Mouse (Mus musculus) left cerebral cortex, postnatal 25 days (tissue): ENCODE measurements around the gene Tmem213. TPM values are rescaled to one million over a fixed set of nuclear protein-coding genes. Genes with fewer than 3 reads are reported as not detected.

Experiments used
- DNase-seq, 2 experiments: peaks; one replicate each; pipeline ENCODE4 v3.0.0; 2022; ENCODE audit warnings: low spot score in 2 of 2, mixed read lengths in 1 of 2
- intact Hi-C: fragments of 180-260 bp; cut with DNase I; formaldehyde crosslinking; loops from one replicate; pipeline ENCODE4 v1.15.1; 2025
- total RNA-seq, 2 experiments: library from RNA; stranded (reverse); gene quantifications; 2 replicates each; pipeline ENCODE4 v1.2.3; 2021

Gene Tmem213
- total RNA-seq, 2 experiments from 2014 or later: not detected

- intact Hi-C loops: no loop called here
- DNase-seq: peak; percentile 50 to 52
Observed at GRCm38 (mm10) chr6:38145463-38146065, 36.5 kb downstream of the Tmem213 start.

- intact Hi-C loops: no loop called here
- no peak for DNase-seq
Observed at GRCm38 (mm10) chr6:38147301-38147700, 38.2 kb downstream of the Tmem213 start.

- no peak for DNase-seq
- intact Hi-C loops: no loop called here
Observed at GRCm38 (mm10) chr6:38148626-38149025, 39.6 kb downstream of the Tmem213 start.

- no peak for DNase-seq
- intact Hi-C loops: no loop called here
Observed at GRCm38 (mm10) chr6:38149483-38149882, 40.4 kb downstream of the Tmem213 start.

- intact Hi-C loops: no loop called here
- no peak for DNase-seq
Observed at GRCm38 (mm10) chr6:38152305-38152704, 43.2 kb downstream of the Tmem213 start.

- DNase-seq: no peak
- intact Hi-C loops: loop anchor here (5.0 kb wide), 1 partner anchor 149 kb away; no protein-coding TSS in a partner anchor
Observed at GRCm38 (mm10) chr6:38156204-38156603, 47.1 kb downstream of the Tmem213 start.

GRCm38 (mm10) chr6:38157925-38158324 is 48.9 kb downstream of the Tmem213 start:
- DNase-seq: no peak
- intact Hi-C loops: loop anchor here (5.0 kb wide), 1 partner anchor 151 kb away; no protein-coding TSS in a partner anchor

- DNase-seq: no peak
- intact Hi-C loops: loop anchor here (5.0 kb wide), 1 partner anchor 152 kb away; no protein-coding TSS in a partner anchor
Observed at GRCm38 (mm10) chr6:38159576-38159975, 50.5 kb downstream of the Tmem213 start.

- intact Hi-C loops: loop anchor here (1.0 to 5.0 kb wide), 2 partner anchors 92 to 166 kb away; partner anchors contain the start of gene D630045J12Rik
- DNase-seq: peak; percentile 85 to 87
Observed at GRCm38 (mm10) chr6:38160102-38160501, 51.0 kb downstream of the Tmem213 start.

GRCm38 (mm10) chr6:38160556-38160955 is 51.5 kb downstream of the Tmem213 start:
- DNase-seq: no peak
- intact Hi-C loops: loop anchor here (1.0 to 5.0 kb wide), 2 partner anchors 92 to 166 kb away; partner anchors contain the start of gene D630045J12Rik

- intact Hi-C loops: loop anchor here (5.0 kb wide), 1 partner anchor 89 kb away; the partner anchor contains the start of gene D630045J12Rik
- DNase-seq: no peak
Observed at GRCm38 (mm10) chr6:38162825-38163504, 53.9 kb downstream of the Tmem213 start.

- intact Hi-C loops: loop anchor here (5.0 kb wide), 1 partner anchor 88 kb away; the partner anchor contains the start of gene D630045J12Rik
- DNase-seq: peak; percentile 27 to 56
Observed at GRCm38 (mm10) chr6:38164705-38165104, 55.6 kb downstream of the Tmem213 start.

GRCm38 (mm10) chr6:38165385-38165784 is 56.3 kb downstream of the Tmem213 start:
- intact Hi-C loops: no loop called here
- DNase-seq: no peak

Other genes starting within 250 kb of the Tmem213 start
- 10 to 100 TPM; 27.0 to 31.9 TPM for gene Trim24, start 238.4 kb upstream of the Tmem213 start, total RNA-seq
- gene Svopl, start 62.3 kb upstream of the Tmem213 start, total RNA-seq: under 1 TPM; 0.16 to 0.18 TPM
- 1 to 10 TPM; 1.9 to 3.1 TPM for gene Atp6v0a4, start 15.3 kb downstream of the Tmem213 start, total RNA-seq
- 10 to 100 TPM; 41.4 to 48.7 TPM for gene D630045J12Rik, start 144.8 kb downstream of the Tmem213 start, total RNA-seq
- 1 to 10 TPM; 3.1 TPM for gene Zc3hav1l, start 190.0 kb downstream of the Tmem213 start, total RNA-seq
- 1 to 10 TPM; 2.5 to 2.6 TPM for gene Zc3hav1, start 245.3 kb downstream of the Tmem213 start, total RNA-seq